Mouse (Mus musculus): Measurements from ENCODE around the gene Tmc5. TPM values are rescaled to one million over a fixed set of nuclear protein-coding genes. Genes with fewer than 3 reads are reported as not detected.

Gene Tmc5
- total RNA-seq, 2 experiments from 2014 or later: not detected

GRCm38 (mm10) chr7:118706488-118706887 lies 109.4 kb downstream of the Tmc5 start:
- Histone ChIP-seq H3K27ac (peak overlapping the region; percentile 88; the same call in 1 of the 2 replicates), H3K4me3 (no peak overlapping the region)
- TF ChIP-seq CTCF (IDR thresholded peaks at IDR 0.05): no peak
- DNase-seq: no peak
- intact Hi-C loops (cut with DNase I): loop anchor here (5.0 kb wide), 1 partner anchor 169 kb away; no protein-coding TSS in a partner anchor

- Histone ChIP-seq H3K4me3 (no peak overlapping the region), H3K27ac (no peak overlapping the region)
- no peak for TF ChIP-seq CTCF (IDR thresholded peaks at IDR 0.05)
- intact Hi-C loops (cut with DNase I): loop anchor here (5.0 kb wide), 1 partner anchor 170 kb away; no protein-coding TSS in a partner anchor
- no peak for DNase-seq
These were observed 110.1 kb downstream of the Tmc5 start for GRCm38 (mm10) chr7:118707216-118707615.

- intact Hi-C loops (cut with DNase I): loop anchor here (5.0 kb wide), 1 partner anchor 171 kb away; no protein-coding TSS in a partner anchor
- Histone ChIP-seq H3K27ac (no peak overlapping the region), H3K4me3 (no peak overlapping the region)
- no peak for DNase-seq
- no peak for TF ChIP-seq CTCF (IDR thresholded peaks at IDR 0.05)
These were observed 110.9 kb downstream of the Tmc5 start for GRCm38 (mm10) chr7:118708002-118708401.

- no peak for DNase-seq
- no peak for TF ChIP-seq CTCF (IDR thresholded peaks at IDR 0.05)
- Histone ChIP-seq H3K27ac (no peak overlapping the region), H3K4me3 (no peak overlapping the region)
- intact Hi-C loops (cut with DNase I): loop anchor here (10.0 kb wide), 1 partner anchor 586 kb away; the partner anchor contains the start of gene Arl6ip1
These were observed 113.7 kb downstream of the Tmc5 start for GRCm38 (mm10) chr7:118710776-118711175.

- intact Hi-C loops (cut with DNase I): loop anchor here (1.0 to 10.0 kb wide), 2 partner anchors 28 to 588 kb away; partner anchors contain the start of genes Arl6ip1 and Vps35l
- DNase-seq: peak; percentile 95
- Histone ChIP-seq H3K27ac (peak within 1 kb of the TSS; percentile 77), H3K4me3 (peak within 1 kb of the TSS; percentile 99)
- TF ChIP-seq CTCF (IDR thresholded peaks at IDR 0.05): no peak; the same call in 1 of the 2 replicates
These were observed 115.4 kb downstream of the Tmc5 start, which contains the start of gene Ccp110 for GRCm38 (mm10) chr7:118712228-118713173. Ccp110 (plus strand) TSS chr7:118712552.

- intact Hi-C loops (cut with DNase I): loop anchor here (10.0 kb wide), 1 partner anchor 590 kb away; the partner anchor contains the start of gene Arl6ip1
- no peak for DNase-seq
- TF ChIP-seq CTCF (IDR thresholded peaks at IDR 0.05): no peak
These were observed 117.8 kb downstream of the Tmc5 start for GRCm38 (mm10) chr7:118714873-118715272.

GRCm38 (mm10) chr7:118718066-118718465 lies 121.0 kb downstream of the Tmc5 start:
- TF ChIP-seq CTCF (IDR thresholded peaks at IDR 0.05): no peak
- Histone ChIP-seq H3K4me3 (no peak overlapping the region), H3K27ac (no peak overlapping the region)
- DNase-seq: no peak
- intact Hi-C loops (cut with DNase I): loop anchor here (10.0 kb wide), 1 partner anchor 593 kb away; the partner anchor contains the start of gene Arl6ip1

More at GRCm38 (mm10) chr7:118714873-118715272, 117.8 kb downstream of the Tmc5 start:
- no peak overlapping the region for H3K4me3 ChIP-seq
- H3K27ac ChIP-seq: no peak overlapping the region

GRCm38 (mm10) chr7:118723927-118724326 lies 126.8 kb downstream of the Tmc5 start:
- no peak for TF ChIP-seq CTCF (IDR thresholded peaks at IDR 0.05)
- H3K27ac ChIP-seq: no peak overlapping the region
- H3K4me3 ChIP-seq: no peak overlapping the region

More at GRCm38 (mm10) chr7:118723927-118724326, 126.8 kb downstream of the Tmc5 start:
- no peak for DNase-seq
- intact Hi-C loops (cut with DNase I): no loop called here

Other genes starting within 250 kb of the Tmc5 start
- gene Syt17, start 149.1 kb upstream of the Tmc5 start, total RNA-seq (2021): under 1 TPM; 0.41 to 0.61 TPM
- gene Itpripl2, start 105.3 kb upstream of the Tmc5 start, total RNA-seq (2021): 1 to 10 TPM; 6.3 to 9.9 TPM
- gene Coq7, start 63.9 kb upstream of the Tmc5 start, total RNA-seq (2021): 10 to 100 TPM; 46.0 to 75.6 TPM
- 10 to 100 TPM in 1 of 2 experiments, 1 to 10 TPM in 1; 8.1 to 15.6 TPM for gene Tmc7, start 12.6 kb upstream of the Tmc5 start, total RNA-seq (2021)
- 10 to 100 TPM; 41.3 to 45.0 TPM for gene Gde1, start 108.5 kb downstream of the Tmc5 start, total RNA-seq (2021)
- gene Ccp110, start 115.3 kb downstream of the Tmc5 start, total RNA-seq (2021): 1 to 10 TPM; 2.3 to 3.0 TPM
- gene Vps35l, start 142.9 kb downstream of the Tmc5 start, total RNA-seq (2021): 10 to 100 TPM; 18.3 to 19.2 TPM